Mouse (Mus musculus) hindbrain, embryonic 13.5 days (tissue): ENCODE measurements around the gene Rnase2b. TPM values are rescaled to one million over a fixed set of nuclear protein-coding genes. Genes with fewer than 3 reads are reported as not detected.

ENCODE experiments used
- ATAC-seq: fragments of 200-750 bp; cut with Nextera tagmentation; 2 replicates; pipeline ENCODE4 v1.8.0; 2017; ENCODE audit warnings: moderate TSS enrichment; ENCODE audit not compliant: low FRiP score
- H3K27ac ChIP-seq: fragments of 300-500 bp; sonication (generic); 2 replicates; pipeline ENCODE4 v1.5.1; 2015; ENCODE audit warnings: inconsistent platforms, mild to moderate bottlenecking, moderate library complexity
- H3K27me3 ChIP-seq: fragments of 300-500 bp; sonication (generic); 2 replicates; pipeline ENCODE4 v1.6.1; 2015; ENCODE audit warnings: mild to moderate bottlenecking, inconsistent platforms
- H3K36me3 ChIP-seq: fragments of 300-500 bp; sonication (generic); 2 replicates; pipeline ENCODE4 v1.6.1; 2015; ENCODE audit warnings: mild to moderate bottlenecking, inconsistent platforms
- H3K4me1 ChIP-seq: fragments of 300-500 bp; sonication (generic); replicated peaks from 2 replicates; pipeline ENCODE4 v1.6.1; 2015; ENCODE audit warnings: inconsistent platforms
- H3K4me2 ChIP-seq: fragments of 300-500 bp; sonication (generic); 2 replicates; pipeline ENCODE4 v1.6.1; 2015; ENCODE audit warnings: inconsistent platforms, mild to moderate bottlenecking, moderate library complexity
- H3K4me3 ChIP-seq: fragments of 300-500 bp; sonication (generic); 2 replicates; pipeline ENCODE4 v1.5.1; 2015; ENCODE audit warnings: mild to moderate bottlenecking, inconsistent platforms
- H3K9ac ChIP-seq: fragments of 300-500 bp; sonication (generic); 2 replicates; pipeline ENCODE4 v1.6.1; 2015; ENCODE audit warnings: mild to moderate bottlenecking, inconsistent platforms
- H3K9me3 ChIP-seq: fragments of 300-500 bp; sonication (generic); 2 replicates; pipeline ENCODE4 v1.6.1; 2016; ENCODE audit warnings: inconsistent platforms
- WGBS: fragments of 180-500 bp; shearing (Covaris S2); methylation state at CpG from one replicate; pipeline ENCODE4 v1.1.7; 2015; 5-methylcytosine and 5-hydroxymethylcytosine counted together
- polyA plus RNA-seq: library from polyadenylated mRNA; unstranded; fragments of >200 nt; fragmentation: Nextera tagmentation; extraction: Ambion mirVana; gene quantifications from 2 replicates; pipeline ENCODE4 v1.2.1, GENCODE M21; 2015

Gene Rnase2b
- polyA plus RNA-seq, 1 experiment from 2014 or later, result not detected

- no peak overlapping the region for H3K27ac ChIP-seq
- no peak overlapping the region for H3K4me3 ChIP-seq
- H3K4me1 ChIP-seq, result no peaks in the 10 kb centered on the region; the same call in 1 of the 2 replicates
- no peak overlapping the region for H3K9ac ChIP-seq
- ATAC-seq, result no peak
- no peaks in the 10 kb centered on the region for H3K27me3 ChIP-seq
- H3K4me2 ChIP-seq, result no peak overlapping the region
- H3K36me3 ChIP-seq, result no peaks in the 10 kb centered on the region
- WGBS, result 84% methylated on average over 3 of the region's 3 CpGs
- no peaks in the 10 kb centered on the region for H3K9me3 ChIP-seq
Observed at GRCm38 (mm10) chr14:51142568-51142967, 19.5 kb upstream of the Rnase2b start.

GRCm38 (mm10) chr14:51143287-51143686, 18.8 kb upstream of the Rnase2b start:
- H3K27ac ChIP-seq, result no peak overlapping the region
- no peaks in the 10 kb centered on the region for H3K27me3 ChIP-seq
- H3K4me2 ChIP-seq, result no peak overlapping the region
- no peaks in the 10 kb centered on the region; the same call in 1 of the 2 replicates for H3K4me1 ChIP-seq
- H3K9ac ChIP-seq, result no peak overlapping the region
- ATAC-seq, result no peak
- no peaks in the 10 kb centered on the region for H3K36me3 ChIP-seq
- WGBS, result 87% methylated on average over 4 of the region's 4 CpGs
- H3K4me3 ChIP-seq, result no peak overlapping the region
- H3K9me3 ChIP-seq, result no peaks in the 10 kb centered on the region

GRCm38 (mm10) chr14:51143937-51144336, 18.1 kb upstream of the Rnase2b start:
- 87% methylated on average over 2 of the region's 2 CpGs for WGBS
- Histone ChIP-seq H3K27ac (no peak overlapping the region), H3K9ac (no peak overlapping the region), H3K9me3 (no peaks in the 10 kb centered on the region), H3K4me3 (no peak overlapping the region), H3K27me3 (no peaks in the 10 kb centered on the region), H3K4me1 (no peaks in the 10 kb centered on the region; the same call in 1 of the 2 replicates), H3K4me2 (no peak overlapping the region), H3K36me3 (no peaks in the 10 kb centered on the region)
- ATAC-seq, result no peak

GRCm38 (mm10) chr14:51144451-51144850, 17.6 kb upstream of the Rnase2b start:
- no peaks in the 10 kb centered on the region; the same call in 1 of the 2 replicates for H3K4me1 ChIP-seq
- H3K4me2 ChIP-seq, result no peak overlapping the region
- no peak overlapping the region for H3K4me3 ChIP-seq
- H3K27ac ChIP-seq, result no peak overlapping the region
- WGBS, result 96% methylated on average over 4 of the region's 4 CpGs
- no peak overlapping the region for H3K9ac ChIP-seq
- no peaks in the 10 kb centered on the region for H3K9me3 ChIP-seq
- no peak for ATAC-seq
- H3K36me3 ChIP-seq, result no peaks in the 10 kb centered on the region
- no peaks in the 10 kb centered on the region for H3K27me3 ChIP-seq

DNA sequence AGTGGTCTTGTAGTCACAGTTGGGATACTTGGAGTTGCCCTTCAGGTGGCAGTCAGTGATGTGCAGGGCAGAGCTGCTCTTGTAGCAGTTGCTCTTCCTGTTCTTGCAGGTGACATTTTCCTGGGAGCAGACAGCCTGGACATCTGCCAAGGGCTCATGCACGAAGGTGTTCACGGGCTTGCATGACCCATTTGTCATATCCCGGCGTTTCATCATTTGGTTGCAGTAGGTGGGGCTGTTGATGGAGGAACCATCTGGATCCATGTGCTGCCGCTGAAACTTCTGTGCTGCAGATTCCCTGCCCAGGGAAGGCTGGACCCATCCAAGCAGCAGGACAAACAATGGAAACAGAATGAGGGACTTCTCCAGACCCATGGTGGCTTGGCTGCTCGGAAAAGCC, 16.5 kb upstream of the Rnase2b start:
- Histone ChIP-seq H3K27me3 (no peaks in the 10 kb centered on the region), H3K9me3 (no peaks in the 10 kb centered on the region), H3K9ac (no peak overlapping the region), H3K36me3 (no peaks in the 10 kb centered on the region), H3K4me2 (no peak overlapping the region), H3K4me1 (no peaks in the 10 kb centered on the region; the same call in 1 of the 2 replicates), H3K27ac (no peak overlapping the region), H3K4me3 (no peak overlapping the region)
- ATAC-seq, result no peak
- WGBS, result 90% methylated on average over 6 of the region's 6 CpGs

DNA sequence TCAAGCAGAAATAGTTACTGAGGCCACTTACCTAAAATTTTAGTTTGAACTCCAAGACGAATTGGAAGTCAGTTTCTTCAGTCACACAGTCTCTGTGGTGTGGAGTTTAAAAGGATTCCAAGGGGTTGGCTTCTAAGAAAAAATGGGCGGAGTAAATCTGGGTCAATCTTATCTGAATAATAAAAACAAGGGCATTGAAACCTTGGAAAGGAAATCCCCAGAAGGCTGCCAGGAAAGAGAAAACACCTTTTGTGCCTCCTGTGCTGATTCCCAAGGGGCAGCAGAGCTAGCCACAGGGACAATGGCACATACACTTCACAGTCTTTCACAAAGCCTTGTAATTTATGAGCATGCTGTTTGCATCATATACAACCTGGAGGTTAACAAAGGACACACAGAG, 15.4 kb upstream of the Rnase2b start, which contains the start of gene Rnase1:
Gene Rnase1, minus strand, starts transcription at position 101 of the 400 bp plus-strand sequence.
- Histone ChIP-seq H3K27ac (no peak within 1 kb of the TSS), H3K36me3 (no peaks in the 10 kb centered on the region), H3K4me3 (no peak within 1 kb of the TSS), H3K9ac (no peak within 1 kb of the TSS), H3K4me1 (no peaks in the 10 kb centered on the region; the same call in 1 of the 2 replicates), H3K9me3 (no peaks in the 10 kb centered on the region), H3K4me2 (no peak within 1 kb of the TSS), H3K27me3 (no peaks in the 10 kb centered on the region)
- 41% methylated on average over 2 of the region's 2 CpGs for WGBS
- no peak for ATAC-seq

DNA sequence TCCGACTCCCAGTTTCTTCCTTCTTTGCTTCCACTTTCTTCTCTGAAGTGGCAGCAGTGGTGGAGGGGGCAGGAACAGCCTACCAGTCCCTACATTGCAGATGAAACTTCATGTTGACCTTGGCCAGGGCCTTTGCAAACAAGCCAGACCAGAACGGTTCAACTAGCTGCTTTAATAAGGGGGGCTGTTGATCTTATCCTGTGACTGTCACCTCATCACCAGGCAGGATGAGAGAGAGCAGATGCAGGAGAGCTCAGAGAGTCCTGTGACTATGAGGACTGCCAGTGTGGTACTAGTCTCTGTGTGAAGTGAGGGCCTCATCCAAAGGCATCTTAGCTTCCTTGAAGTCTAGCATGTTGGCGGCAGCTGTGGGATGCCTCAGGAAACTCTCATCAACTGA, 14.1 kb upstream of the Rnase2b start:
- Histone ChIP-seq H3K4me3 (no peak overlapping the region), H3K4me2 (no peak overlapping the region), H3K9ac (no peak overlapping the region), H3K36me3 (no peaks in the 10 kb centered on the region), H3K4me1 (no peaks in the 10 kb centered on the region; the same call in 1 of the 2 replicates), H3K27ac (no peak overlapping the region), H3K9me3 (no peaks in the 10 kb centered on the region), H3K27me3 (no peaks in the 10 kb centered on the region)
- ATAC-seq, result no peak
- 64% methylated on average over 3 of the region's 3 CpGs for WGBS

DNA sequence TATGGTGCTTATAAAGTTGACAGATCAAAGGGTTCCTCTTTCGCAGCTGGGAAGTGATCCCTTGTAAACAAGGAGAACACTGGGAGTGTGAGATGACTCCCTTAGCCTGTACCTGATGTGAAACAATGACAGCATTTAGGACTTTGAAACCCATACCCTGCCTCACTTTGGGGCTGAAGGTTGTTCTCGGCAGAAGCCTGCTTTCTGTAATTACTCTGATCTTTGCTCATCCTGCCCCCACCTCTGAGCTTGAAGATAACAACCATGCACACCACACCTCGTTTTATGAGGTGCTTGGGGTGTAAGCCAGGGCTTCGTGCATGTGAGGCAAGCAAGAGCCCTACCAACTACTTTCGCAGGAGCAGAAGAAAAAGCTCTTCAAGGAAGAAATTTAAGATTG, 12.9 kb upstream of the Rnase2b start:
- no peak for ATAC-seq
- 79% methylated on average over 5 of the region's 5 CpGs for WGBS

GRCm38 (mm10) chr14:51150206-51150831, 11.7 kb upstream of the Rnase2b start:
- H3K4me3 ChIP-seq, result no peak overlapping the region

More for the DNA sequence above, 12.9 kb upstream of the Rnase2b start:
- Histone ChIP-seq H3K9ac (no peak overlapping the region), H3K27ac (no peak overlapping the region), H3K4me3 (no peak overlapping the region), H3K36me3 (no peaks in the 10 kb centered on the region), H3K4me1 (no peaks in the 10 kb centered on the region; the same call in 1 of the 2 replicates), H3K4me2 (no peak overlapping the region), H3K9me3 (no peaks in the 10 kb centered on the region), H3K27me3 (no peaks in the 10 kb centered on the region)

GRCm38 (mm10) chr14:51152249-51152870, 9.7 kb upstream of the Rnase2b start:
- 89% methylated on average over 5 of the region's 5 CpGs for WGBS
- H3K4me3 ChIP-seq, result no peak overlapping the region
- no peaks in the 10 kb centered on the region for H3K9me3 ChIP-seq
- H3K4me1 ChIP-seq, result no peaks in the 10 kb centered on the region
- H3K27me3 ChIP-seq, result no peaks in the 10 kb centered on the region
- H3K9ac ChIP-seq, result no peak overlapping the region
- H3K27ac ChIP-seq, result no peak overlapping the region
- H3K36me3 ChIP-seq, result no peaks in the 10 kb centered on the region
- no peak overlapping the region for H3K4me2 ChIP-seq
- no peak for ATAC-seq

More at GRCm38 (mm10) chr14:51150206-51150831, 11.7 kb upstream of the Rnase2b start:
- no peaks in the 10 kb centered on the region for H3K9me3 ChIP-seq
- no peaks in the 10 kb centered on the region for H3K27me3 ChIP-seq
- H3K36me3 ChIP-seq, result no peaks in the 10 kb centered on the region
- WGBS, result 85% methylated on average over 3 of the region's 3 CpGs
- H3K4me1 ChIP-seq, result no peaks in the 10 kb centered on the region; the same call in 1 of the 2 replicates
- H3K27ac ChIP-seq, result no peak overlapping the region
- ATAC-seq, result no peak
- no peak overlapping the region for H3K9ac ChIP-seq
- no peak overlapping the region for H3K4me2 ChIP-seq

DNA sequence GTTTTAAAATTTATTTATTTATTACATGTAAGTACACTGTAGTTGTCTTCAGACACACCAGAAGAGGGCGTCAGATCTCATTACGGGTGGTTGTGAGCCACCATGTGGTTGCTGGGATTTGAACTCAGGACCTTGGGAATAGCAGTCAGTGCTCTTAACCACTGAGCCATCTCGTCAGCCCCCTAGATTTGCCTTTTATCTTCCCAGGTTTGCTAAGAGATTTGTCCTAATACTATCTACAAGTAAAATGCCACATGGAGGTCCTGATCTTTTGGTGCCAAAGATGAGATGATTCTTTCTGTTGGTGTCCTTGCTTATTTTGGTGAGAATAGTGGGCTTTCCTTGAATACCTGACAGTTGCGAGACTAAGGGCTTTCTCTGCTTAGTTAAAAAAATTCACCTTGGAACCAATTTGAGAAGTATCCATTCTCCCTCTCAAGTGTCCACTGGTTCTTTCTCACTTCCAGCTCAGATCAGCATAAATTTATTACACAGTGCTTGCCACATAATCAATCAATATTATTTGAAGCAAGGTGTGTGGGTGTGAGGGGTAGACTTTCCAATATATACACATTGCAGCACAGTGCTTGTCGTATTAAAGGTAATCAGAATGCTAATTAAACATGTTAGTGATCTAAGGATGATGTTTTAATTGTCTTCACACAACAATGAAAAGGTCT, 5.9 kb upstream of the Rnase2b start:
- no peak for ATAC-seq
- H3K27me3 ChIP-seq, result no peaks in the 10 kb centered on the region
- WGBS, result 88% methylated on average over 5 of the region's 5 CpGs
- no peaks in the 10 kb centered on the region for H3K36me3 ChIP-seq
- H3K4me3 ChIP-seq, result no peak overlapping the region
- no peak overlapping the region for H3K9ac ChIP-seq
- no peak overlapping the region for H3K27ac ChIP-seq
- H3K4me2 ChIP-seq, result no peak overlapping the region
- H3K4me1 ChIP-seq, result no peaks in the 10 kb centered on the region
- no peaks in the 10 kb centered on the region for H3K9me3 ChIP-seq

DNA sequence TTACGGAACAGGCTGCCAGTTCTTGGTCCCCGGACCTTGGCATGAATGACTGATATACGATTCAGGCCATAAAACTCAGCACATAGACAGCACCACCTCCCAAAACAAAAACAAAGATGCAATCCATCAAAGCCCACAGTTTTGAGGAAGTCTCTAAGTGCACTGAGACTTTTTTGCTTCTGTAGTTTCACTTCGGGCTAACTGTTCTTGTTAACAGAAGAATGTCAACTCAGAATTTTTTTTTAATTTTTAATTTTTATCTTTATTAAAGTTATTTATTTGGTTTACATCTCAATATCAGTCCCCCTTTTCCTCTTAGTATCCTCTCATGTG, 5.4 kb upstream of the Rnase2b start:
- no peak overlapping the region for H3K9ac ChIP-seq
- H3K4me2 ChIP-seq, result no peak overlapping the region
- H3K4me1 ChIP-seq, result no peaks in the 10 kb centered on the region
- H3K27me3 ChIP-seq, result no peaks in the 10 kb centered on the region
- H3K4me3 ChIP-seq, result no peak overlapping the region
- ATAC-seq, result no peak
- H3K36me3 ChIP-seq, result no peaks in the 10 kb centered on the region
- no peak overlapping the region for H3K27ac ChIP-seq
- no peaks in the 10 kb centered on the region for H3K9me3 ChIP-seq
- 65% methylated on average over 4 of the region's 4 CpGs for WGBS
